9 mouse cellular contexts compared by ENCODE assay signal in the genomic region with DNA sequence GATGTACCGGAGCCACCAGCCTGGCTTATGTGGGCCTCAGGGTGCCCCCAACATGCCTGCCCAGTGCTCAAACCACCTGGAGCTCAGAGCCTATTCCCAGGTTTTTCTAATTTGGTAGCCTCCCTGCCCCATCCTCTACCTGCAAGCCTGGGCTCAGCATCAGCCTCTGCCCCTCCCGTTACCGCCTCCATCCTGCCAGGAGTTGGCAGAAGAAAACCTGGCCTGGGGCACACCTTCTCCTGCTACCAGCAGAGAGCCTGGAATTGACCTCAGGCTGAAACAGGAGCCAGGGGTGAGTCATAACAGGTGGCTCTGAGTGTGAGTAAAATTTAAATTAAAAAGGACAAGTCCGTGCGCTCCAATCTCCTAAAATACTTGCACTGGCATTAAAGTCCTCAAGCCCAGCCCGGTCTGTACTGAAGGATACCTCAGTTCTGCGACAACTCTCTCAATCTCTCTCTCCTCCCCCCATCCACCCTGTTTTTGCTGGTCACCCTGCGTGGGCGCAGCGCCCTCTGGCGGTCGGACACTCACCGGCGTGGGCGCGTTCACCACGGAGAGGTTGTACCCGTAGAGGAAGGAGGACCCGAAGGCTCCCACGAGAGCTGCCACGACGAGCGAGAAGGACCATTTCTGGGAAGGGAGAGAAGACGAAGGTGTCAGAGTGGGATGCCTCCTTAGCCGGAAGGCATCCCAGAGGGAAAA. TPM values are rescaled to one million over a fixed set of nuclear protein-coding genes. Genes with fewer than 3 reads are reported as not detected.
A peak's percentile ranks its signal among the peaks of the same experiment; 100 is the strongest.
DNase-seq lines count a peak whose midpoint lies in the region.
"Had no signal": no experiment of that assay in that cellular context is flagged by ENCODE, and none has a peak within 500 bp of the region (broad histone marks: within the 10 kb centered on the region; RNA-seq: fewer than 3 reads in every experiment).

No protein-coding gene starts in this region.

- no peaks in the 10 kb centered on the region for H3K36me3 ChIP-seq in hindbrain, embryonic 10.5 days
- H3K36me3 ChIP-seq in limb, embryonic 10.5 days, result no peaks in the 10 kb centered on the region

- H3K27me3 ChIP-seq in hindbrain, embryonic 10.5 days (ENCODE audit: insufficient read depth, poor library complexity, severe bottlenecking), result peaks cover 6% of the 10 kb centered on the region; the same call in 1 of the 2 replicates
- no peaks in the 10 kb centered on the region for H3K27me3 ChIP-seq in limb, embryonic 10.5 days (ENCODE audit: low read depth, poor library complexity, severe bottlenecking)

- peaks cover 29% of the 10 kb centered on the region for H3K4me1 ChIP-seq in hindbrain, embryonic 10.5 days (replicated peaks)
- peaks cover 26% of the 10 kb centered on the region for H3K4me1 ChIP-seq in limb, embryonic 10.5 days

- H3K4me3 ChIP-seq in hindbrain, embryonic 10.5 days, result no peak overlapping the region
- no peak overlapping the region for H3K4me3 ChIP-seq in limb, embryonic 10.5 days

- 89% methylated on average over 25 of the region's 25 CpGs for WGBS in hindbrain, embryonic 10.5 days
- WGBS in limb, embryonic 10.5 days, result 91% methylated on average over 25 of the region's 25 CpGs

- H3K9me3 ChIP-seq in hindbrain, embryonic 10.5 days, result no peaks in the 10 kb centered on the region
- no peaks in the 10 kb centered on the region for H3K9me3 ChIP-seq in limb, embryonic 10.5 days (replicated peaks)

- peak; percentile 68 for DNase-seq in kidney, postnatal 10 days
- no peak for DNase-seq in kidney, adult 18-20 months
- peak; percentile 21 for DNase-seq in T-cell, adult 2 months (ENCODE audit: low spot score)
- DNase-seq in cerebellum, adult 9-11 months, result peak; percentile 79
- peak; percentile 45 for DNase-seq in layer of hippocampus, adult 9-11 months
- DNase-seq in right cerebral cortex, adult 2 months (ENCODE audit: low spot score in 2 of 2), result peak; percentile 51 to 73
- no peak for DNase-seq in hindbrain, embryonic 10.5 days (ENCODE audit: low spot score)
- DNase-seq in limb, embryonic 10.5 days (ENCODE audit: low spot score), result no peak

- no peak overlapping the region for H3K27ac ChIP-seq in hindbrain, embryonic 10.5 days
- H3K27ac ChIP-seq in limb, embryonic 10.5 days, result no peak overlapping the region
- H3K27ac ChIP-seq: macrophage had no signal

RNA-seq across cellular contexts. Expression of gene Slc2a9, which starts 25.9 kb away (rescaled TPM):
- polyA plus RNA-seq in hindbrain, embryonic 10.5 days (2016; fragmentation: Nextera tagmentation; extraction: Ambion mirVana), result 0.11 and 0.44 TPM in 2 replicates
- polyA plus RNA-seq in limb, embryonic 10.5 days (2016; fragmentation: Nextera tagmentation; extraction: Ambion mirVana), result 0.13 TPM in 1 of 2 replicates, not detected in the other

Comparison
In these comparisons a context has a peak if more than half of its experiments do, and no peak if none do; other contexts are left out.
1. DNase-seq: peak in kidney, postnatal 10 days (single experiment), T-cell, adult 2 months (single experiment), cerebellum, adult 9-11 months (single experiment), layer of hippocampus, adult 9-11 months (single experiment) and right cerebral cortex, adult 2 months (2 of 2); none in kidney, adult 18-20 months (single experiment), hindbrain, embryonic 10.5 days (single experiment) and limb, embryonic 10.5 days (single experiment).